ENCODE assay signal across 8 mouse cellular contexts in genomic region chr7:7209313-7210151, GRCm38 (mm10). TPM values are rescaled to one million over a fixed set of nuclear protein-coding genes. Genes with fewer than 3 reads are reported as not detected.
A peak's percentile ranks its signal among the peaks of the same experiment; 100 is the strongest.
DNase-seq lines count a peak whose midpoint lies in the region; ATAC-seq and TF ChIP-seq lines count a peak whose summit lies in the region.
"Not testable (repeated sequence)": the region's sequence is repeated elsewhere in the genome, so short reads cannot be mapped to it uniquely, and the experiment has no call there.

Gene Zfp772 (minus strand): TSS chr7:7209998.

- H3K9ac ChIP-seq in heart, embryonic 16.5 days (ENCODE audit: low read length), result peak within 1 kb of the TSS; percentile 68
- H3K9ac ChIP-seq in kidney, embryonic 16.5 days (replicated peaks; ENCODE audit: low read length), result peak within 1 kb of the TSS; percentile 61
- H3K9ac ChIP-seq in limb, embryonic 14.5 days (ENCODE audit: low read depth, low read length, severe bottlenecking), result peak within 1 kb of the TSS; percentile 54
- H3K9ac ChIP-seq in midbrain, embryonic 14.5 days (replicated peaks; ENCODE audit: low read length), result peak within 1 kb of the TSS; percentile 34; the same call in 1 of the 2 replicates

- H3K27ac ChIP-seq in bone marrow macrophage, adult 2 months (ENCODE audit: insufficient read depth, low read depth, low read length); embryonic fibroblast, embryonic 13.5 days (ENCODE audit: insufficient read depth, low read length); heart, embryonic 16.5 days (ENCODE audit: low read length); kidney, embryonic 16.5 days (ENCODE audit: low read length); limb, embryonic 14.5 days (replicated peaks; ENCODE audit: low read depth, low read length); midbrain, embryonic 14.5 days (replicated peaks; ENCODE audit: low read depth, low read length); spleen, adult 2 months (ENCODE audit: insufficient read depth, low read length): not testable (repeated sequence)

- H3K4me1 ChIP-seq in bone marrow macrophage, adult 2 months (ENCODE audit: control insufficient read depth, insufficient read depth, low read length); embryonic fibroblast, embryonic 13.5 days (ENCODE audit: control insufficient read depth, insufficient read depth, low read length); heart, embryonic 16.5 days (ENCODE audit: control insufficient read depth, insufficient read depth, low read length); kidney, embryonic 16.5 days (ENCODE audit: insufficient read depth, low read length); limb, embryonic 14.5 days (ENCODE audit: control insufficient read depth, insufficient read depth, low read length); midbrain, embryonic 14.5 days (ENCODE audit: control insufficient read depth, insufficient read depth, low read length); spleen, adult 2 months (ENCODE audit: control insufficient read depth, insufficient read depth, insufficient read length): not testable (repeated sequence)

- peak within 1 kb of the TSS; percentile 68 for H3K4me2 ChIP-seq in heart, embryonic 16.5 days (ENCODE audit: low read depth, low read length)
- H3K4me2 ChIP-seq in kidney, embryonic 16.5 days (replicated peaks; ENCODE audit: low read depth, low read length), result peak within 1 kb of the TSS; percentile 56
- H3K4me2 ChIP-seq in limb, embryonic 14.5 days (replicated peaks; ENCODE audit: low read depth, low read length, severe bottlenecking), result peak within 1 kb of the TSS; percentile 49
- peak within 1 kb of the TSS; percentile 56 for H3K4me2 ChIP-seq in midbrain, embryonic 14.5 days (ENCODE audit: low read length)

- peak; percentile 55 for DNase-seq in 416B (ENCODE audit: low read depth)
- not testable (repeated sequence) for DNase-seq in limb, embryonic 14.5 days (ENCODE audit: low spot score)
- DNase-seq in midbrain, embryonic 14.5 days, result peak; percentile 62
- peak; percentile 21 to 38 for DNase-seq in spleen, adult 2 months (ENCODE audit: low read depth in 1 of 2, low spot score in 2 of 2)

- H3K36me3 ChIP-seq in heart, embryonic 16.5 days (ENCODE audit: control insufficient read depth, insufficient read depth); kidney, embryonic 16.5 days (ENCODE audit: insufficient read depth, low read length); limb, embryonic 14.5 days (ENCODE audit: control insufficient read depth, insufficient read depth, low read length); spleen, adult 2 months (ENCODE audit: control insufficient read depth, insufficient read depth, low read length): not testable (repeated sequence)
- H3K36me3 ChIP-seq in midbrain, embryonic 14.5 days (ENCODE audit: control insufficient read depth, insufficient read depth, low read length), result peaks cover 13% of the 10 kb centered on the region; the same call in 1 of the 2 replicates

- peak within 1 kb of the TSS; percentile 61 for H3K4me3 ChIP-seq in bone marrow macrophage, adult 2 months (ENCODE audit: insufficient read depth, low read length)
- peak within 1 kb of the TSS; percentile 84 for H3K4me3 ChIP-seq in embryonic fibroblast, embryonic 13.5 days (ENCODE audit: insufficient read depth, low read length)
- peak within 1 kb of the TSS; percentile 59 for H3K4me3 ChIP-seq in heart, embryonic 16.5 days (ENCODE audit: low read length)
- peak within 1 kb of the TSS; percentile 55 for H3K4me3 ChIP-seq in kidney, embryonic 16.5 days (ENCODE audit: low read length)
- peak within 1 kb of the TSS; percentile 43 for H3K4me3 ChIP-seq in limb, embryonic 14.5 days (replicated peaks; ENCODE audit: low read length)
- peak within 1 kb of the TSS; percentile 42 for H3K4me3 ChIP-seq in midbrain, embryonic 14.5 days (replicated peaks; ENCODE audit: low read depth, low read length)
- peak within 1 kb of the TSS; percentile 58 for H3K4me3 ChIP-seq in spleen, adult 2 months (ENCODE audit: extremely low read depth, insufficient read depth, insufficient read length)

- WGBS in heart, embryonic 16.5 days, result 2% methylated on average over 24 of the region's 24 CpGs
- WGBS in kidney, embryonic 16.5 days, result 2% methylated on average over 24 of the region's 24 CpGs
- 4% methylated on average over 19 of the region's 24 CpGs for whole genome bisulfite sequencing in limb, embryonic 14.5 days
- under 1% methylated on average over 24 of the region's 24 CpGs for WGBS in midbrain, embryonic 14.5 days
- WGBS in spleen, adult 2 months, result under 1% methylated on average over 24 of the region's 24 CpGs

- not testable (repeated sequence) for TF ChIP-seq CTCF in bone marrow macrophage, adult 2 months (IDR thresholded peaks at IDR 0.05; ENCODE audit: low read depth, low read length); embryonic fibroblast, embryonic 13.5 days (IDR thresholded peaks at IDR 0.05; ENCODE audit: borderline replicate concordance, insufficient read depth, low read length); spleen, adult 2 months (IDR thresholded peaks at IDR 0.05; ENCODE audit: extremely low read depth, insufficient read depth, insufficient read length, insufficient replicate concordance)

- not testable (repeated sequence) for H3K9me3 ChIP-seq in heart, embryonic 16.5 days (replicated peaks; ENCODE audit: control insufficient read depth, low read length); kidney, embryonic 16.5 days (ENCODE audit: low read length); limb, embryonic 14.5 days (ENCODE audit: control insufficient read depth, low read length); midbrain, embryonic 14.5 days (ENCODE audit: control insufficient read depth, low read length)

- H3K27me3 ChIP-seq in heart, embryonic 16.5 days (ENCODE audit: control insufficient read depth, insufficient read depth, low read length); kidney, embryonic 16.5 days (ENCODE audit: insufficient read depth, low read length); limb, embryonic 14.5 days (ENCODE audit: control insufficient read depth, insufficient read depth, low read length); midbrain, embryonic 14.5 days (ENCODE audit: control insufficient read depth, insufficient read depth, low read length); spleen, adult 2 months (ENCODE audit: control insufficient read depth, insufficient read depth, low read length): not testable (repeated sequence)

- ATAC-seq in heart, embryonic 16.5 days (replicated peaks; ENCODE audit: extremely low read depth, insufficient read depth, low FRiP score); kidney, embryonic 16.5 days (ENCODE audit: low FRiP score, low TSS enrichment); limb, embryonic 14.5 days (ENCODE audit: low FRiP score, low read depth); midbrain, embryonic 14.5 days (ENCODE audit: low FRiP score, low TSS enrichment): not testable (repeated sequence)

- not testable (repeated sequence) for TF ChIP-seq POLR2A in bone marrow macrophage, adult 2 months (IDR thresholded peaks at IDR 0.05; ENCODE audit: borderline replicate concordance, low read depth, low read length); embryonic fibroblast, embryonic 13.5 days (IDR thresholded peaks at IDR 0.05; ENCODE audit: low read depth, low read length); limb, embryonic 14.5 days (IDR thresholded peaks at IDR 0.05; ENCODE audit: borderline replicate concordance, extremely low read depth, insufficient read depth, insufficient read length); spleen, adult 2 months (IDR thresholded peaks at IDR 0.05; ENCODE audit: low read depth, low read length)

RNA-seq across cellular contexts. Expression of gene Zfp772, which starts in this region (rescaled TPM):
- polyA plus RNA-seq in bone marrow macrophage, adult 2 months (2012; ENCODE audit: insufficient read depth, insufficient read length, missing spikeins), result 3.6 and 4.1 TPM in 2 replicates
- 3.6 and 4.0 TPM in 2 replicates for polyA plus RNA-seq in embryonic fibroblast, embryonic 13.5 days (2011; ENCODE audit: insufficient read length, low read depth, missing spikeins)
- polyA plus RNA-seq in heart, embryonic 16.5 days (2015; fragmentation: Nextera tagmentation; extraction: Ambion mirVana), result 4.6 and 5.3 TPM in 2 replicates
- 8.5 and 8.8 TPM in 2 replicates for polyA plus RNA-seq in kidney, embryonic 16.5 days (2015; fragmentation: Nextera tagmentation; extraction: Ambion mirVana)
- 9.1 and 10.2 TPM in 2 replicates for polyA plus RNA-seq in limb, embryonic 14.5 days (2012; rRNA removed)
- 8.7 and 9.2 TPM in 2 replicates for polyA plus RNA-seq in limb, embryonic 14.5 days (2014; fragmentation: Nextera tagmentation; extraction: Ambion mirVana)
- polyA plus RNA-seq in midbrain, embryonic 14.5 days (2014; fragmentation: Nextera tagmentation; extraction: Ambion mirVana), result 9.1 and 10.3 TPM in 2 replicates
- 0.46 and 0.50 TPM in 2 replicates for polyA plus RNA-seq in spleen, adult 2 months (2012; rRNA removed)

Comparison
In these comparisons a context has a peak if more than half of its experiments do, and no peak if none do; other contexts are left out.
1. Peak in DNase-seq and H3K4me3 ChIP-seq in spleen, adult 2 months; RNA of the gene not detected or under 1 TPM.